Mouse (Mus musculus) CH12.LX (cell line): ENCODE data around the gene Pah. TPM values are rescaled to one million over a fixed set of nuclear protein-coding genes. Genes with fewer than 3 reads are reported as not detected.

Experiments
- DNase-seq: peaks from one replicate; pipeline ENCODE4 v3.0.0-alpha.2; 2013; ENCODE audit errors: extremely low read depth
- H3K27ac ChIP-seq: 2 replicates; pipeline ENCODE4 v1.5.1; 2012; ENCODE audit warnings: low read depth, mild to moderate bottlenecking, control low read depth, moderate library complexity; ENCODE audit not compliant: insufficient read depth
- H3K27me3 ChIP-seq: replicated peaks from 2 replicates; pipeline ENCODE3; 2012; ENCODE audit warnings: inconsistent platforms
- H3K36me3 ChIP-seq, 2 experiments: replicated peaks in 1 of 2; 2 replicates each; pipeline versions ENCODE3 to v1.6.1; 2012; ENCODE audit warnings: inconsistent platforms in 1 of 2, low read length in 1 of 2, mild to moderate bottlenecking in 1 of 2, mixed read lengths in 1 of 2, moderate library complexity in 1 of 2; ENCODE audit not compliant: control insufficient read depth in 1 of 2, insufficient read depth in 1 of 2
- H3K4me1 ChIP-seq, 2 experiments: 2 replicates each; pipeline ENCODE4 v1.6.1; 2012; ENCODE audit warnings: inconsistent platforms in 1 of 2, moderate library complexity in 1 of 2; ENCODE audit not compliant: insufficient read depth in 2 of 2, control insufficient read depth in 1 of 2
- H3K4me2 ChIP-seq: 2 replicates; pipeline ENCODE4 v1.6.1; 2012; ENCODE audit warnings: low read depth, mild to moderate bottlenecking, control low read depth; ENCODE audit not compliant: poor library complexity, insufficient read depth, severe bottlenecking
- H3K4me3 ChIP-seq, 3 experiments: fragments of 150-350 bp in 1 of 3; sonication (generic) in 1 of 3; replicated peaks in 1 of 3; 2 replicates each; pipeline versions ENCODE3 to v1.5.1; 2011 to 2012; ENCODE audit warnings: low read depth in 2 of 3, low read length in 2 of 3, mild to moderate bottlenecking in 2 of 3, moderate library complexity in 2 of 3, control low read depth in 1 of 3, improper control_type of control experiment in 1 of 3, inconsistent platforms in 1 of 3, mixed read lengths in 1 of 3; ENCODE audit not compliant: poor library complexity in 1 of 3
- H3K79me2 ChIP-seq: replicated peaks from 2 replicates; pipeline ENCODE4 v1.6.1; 2012; ENCODE audit warnings: mild to moderate bottlenecking, moderate library complexity; ENCODE audit not compliant: control insufficient read depth, poor library complexity, insufficient read depth, severe bottlenecking; ENCODE audit errors: extremely low read depth
- H3K9ac ChIP-seq: 2 replicates; pipeline ENCODE4 v1.6.1; 2012; ENCODE audit warnings: low read depth, mild to moderate bottlenecking, control low read depth, moderate library complexity; ENCODE audit not compliant: insufficient read depth
- H3K9me3 ChIP-seq: replicated peaks from 2 replicates; pipeline ENCODE3; 2012; ENCODE audit warnings: low read length, inconsistent platforms, mixed read lengths
- BHLHE40 ChIP-seq: IDR thresholded peaks from 2 replicates; pipeline ENCODE4 v1.6.1; 2011; ENCODE audit warnings: mild to moderate bottlenecking, low read depth, low read length, improper control_type of control experiment
- E2F4 ChIP-seq: IDR thresholded peaks from 2 replicates; pipeline ENCODE4 v1.6.1; 2011; ENCODE audit warnings: low read depth, low read length, improper control_type of control experiment; ENCODE audit not compliant: insufficient replicate concordance
- GABPA ChIP-seq: IDR thresholded peaks from 2 replicates; pipeline ENCODE4 v1.6.1; 2012; ENCODE audit warnings: low read depth, low read length, improper control_type of control experiment, inconsistent platforms; ENCODE audit not compliant: insufficient replicate concordance
- JUN ChIP-seq: IDR thresholded peaks from 2 replicates; pipeline ENCODE4 v1.6.1; 2011; ENCODE audit warnings: low read depth, mild to moderate bottlenecking, low read length, improper control_type of control experiment, moderate library complexity; ENCODE audit not compliant: insufficient read depth
- MAZ ChIP-seq: IDR thresholded peaks from 2 replicates; pipeline ENCODE4 v1.6.1; 2012; ENCODE audit warnings: low read depth, mild to moderate bottlenecking, inconsistent platforms, low read length, improper control_type of control experiment, moderate library complexity
- NRF1 ChIP-seq: IDR thresholded peaks from 2 replicates; pipeline ENCODE4 v1.6.1; 2014; ENCODE audit warnings: low read depth, mild to moderate bottlenecking, inconsistent platforms, low read length, improper control_type of control experiment, moderate library complexity
- SIN3A ChIP-seq: IDR thresholded peaks from 2 replicates; pipeline ENCODE4 v1.6.1; 2012; ENCODE audit warnings: low read length, improper control_type of control experiment, inconsistent platforms
- dilution Hi-C: fragments of 300-500 bp; cut with MboI; formaldehyde crosslinking; loops from 2 replicates; pipeline ENCODE4 v1.14.3; 2020; ENCODE audit warnings: low sequenced_read_pairs; ENCODE audit not compliant: extremely low pct_unique_long_range_greater_than_20kb, extremely low pct_ligation_motif_present
- in situ Hi-C: fragments of 300-500 bp; cut with MboI; formaldehyde crosslinking; loops from 3 replicates; pipeline ENCODE4 v1.14.3; 2019; ENCODE audit warnings: low sequenced_read_pairs, low pct_ligation_motif_present, low pct_unique_long_range_greater_than_20kb, mixed read lengths
- polyA plus RNA-seq: library from polyadenylated mRNA; unstranded; fragments of >175 nt; gene quantifications from 2 replicates; pipeline ENCODE4 v1.2.1, GENCODE M21; 2012; ENCODE audit warnings: low read depth; ENCODE audit not compliant: insufficient read length
- total RNA-seq, 2 experiments: library from RNA; depleted of rRNA; stranded (reverse); fragments of 300-350 nt in 1 of 2; fragments of >200 nt in 1 of 2; gene quantifications; 2 replicates each; pipeline ENCODE4 v1.2.3; 2012 to 2014

Gene Pah
- total and polyA plus RNA-seq, 3 experiments = not detected

GRCm38 (mm10) chr10:87484831-87485720, 36.5 kb upstream of the Pah start:
- dilution Hi-C loops = no loop called here

GRCm38 (mm10) chr10:87485721-87486620, 35.6 kb upstream of the Pah start:
- Histone ChIP-seq H3K4me3 (no peak overlapping the region), H3K9me3 (no peaks in the 10 kb centered on the region), H3K79me2 (no peaks in the 10 kb centered on the region), H3K4me2 (no peak overlapping the region), H3K36me3 (no peaks in the 10 kb centered on the region), H3K27ac (no peak overlapping the region), H3K9ac (no peak overlapping the region), H3K4me1 (no peaks in the 10 kb centered on the region; a peak in 1 of 4 replicates), H3K27me3 (no peaks in the 10 kb centered on the region)
- dilution Hi-C loops (no loop called here), in situ Hi-C loops (no loop called here)
- TF ChIP-seq NRF1 = no peak
- no peak for TF ChIP-seq SIN3A
- TF ChIP-seq JUN = no peak
- no peak for TF ChIP-seq E2F4
- no peak for DNase-seq

More at GRCm38 (mm10) chr10:87484831-87485720, 36.5 kb upstream of the Pah start:
- H3K4me2 ChIP-seq = no peak overlapping the region
- TF ChIP-seq BHLHE40 (no peak), GABPA (no peak), NRF1 (no peak), MAZ (no peak), E2F4 (no peak)
- TF ChIP-seq, all 38 proteins: peak for 0
- H3K27ac ChIP-seq = no peak overlapping the region
- no peaks in the 10 kb centered on the region for H3K79me2 ChIP-seq
- H3K4me1 ChIP-seq = no peaks in the 10 kb centered on the region; a peak in 1 of 4 replicates
- H3K9me3 ChIP-seq = no peaks in the 10 kb centered on the region
- in situ Hi-C loops = no loop called here
- H3K9ac ChIP-seq = no peak overlapping the region
- DNase-seq = no peak
- no peaks in the 10 kb centered on the region for H3K36me3 ChIP-seq
- H3K27me3 ChIP-seq = no peaks in the 10 kb centered on the region
- no peak overlapping the region for H3K4me3 ChIP-seq
